In the genomic region with DNA sequence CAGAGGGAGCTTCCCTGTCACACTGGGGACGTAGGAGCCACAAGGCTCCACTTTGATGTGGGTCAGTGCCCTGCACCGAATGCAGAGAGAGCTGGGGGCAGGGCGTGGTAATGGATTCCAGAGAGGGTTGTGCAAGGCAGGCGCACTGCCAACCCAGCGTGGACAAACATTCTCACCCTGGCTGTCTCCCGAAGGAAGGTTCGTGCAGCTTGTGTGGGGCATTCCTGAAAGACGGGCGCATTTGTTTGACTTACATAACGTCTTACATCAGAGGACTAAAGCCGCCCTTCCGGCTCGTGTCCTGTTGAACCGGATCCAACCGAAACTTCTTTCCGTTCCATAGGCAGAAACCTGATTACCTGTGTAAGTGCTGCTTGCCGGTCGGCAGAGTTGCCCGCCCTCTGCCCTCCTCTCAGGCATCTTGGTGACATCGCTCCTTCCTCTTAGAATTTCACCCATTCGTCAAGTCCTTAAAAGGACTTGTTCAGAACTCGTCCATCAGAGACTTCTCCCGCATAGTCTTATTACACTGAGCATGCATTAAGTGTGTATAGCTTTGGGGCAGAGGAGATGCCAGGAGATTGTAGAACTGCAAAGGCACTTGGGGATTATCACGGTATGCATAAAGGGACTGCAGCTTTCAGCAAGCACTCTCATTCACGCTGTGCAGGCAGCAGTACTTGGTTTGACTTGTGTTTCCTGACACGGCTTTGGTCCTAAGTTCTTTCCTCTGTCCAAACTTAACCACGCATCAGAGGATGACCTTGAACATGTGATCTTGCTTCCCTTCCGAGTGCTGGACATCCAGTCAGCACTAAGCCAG, we compare ENCODE assay signal across 8 mouse cellular contexts. TPM values are rescaled to one million over a fixed set of nuclear protein-coding genes. Genes with fewer than 3 reads are reported as not detected.
A peak's percentile ranks its signal among the peaks of the same experiment; 100 is the strongest.
DNase-seq lines count a peak whose midpoint lies in the region; ATAC-seq and TF ChIP-seq lines count a peak whose summit lies in the region.

No protein-coding gene starts in this region.

- no peak overlapping the region for H3K27ac ChIP-seq in liver, embryonic 15.5 days (replicated peaks)
- H3K27ac ChIP-seq in neural tube, embryonic 13.5 days (replicated peaks) = no peak overlapping the region

- H3K27me3 ChIP-seq in E14TG2a.4 (ENCODE audit: insufficient read depth, low read length) = peaks cover 16% of the 10 kb centered on the region
- peaks cover 59% of the 10 kb centered on the region for H3K27me3 ChIP-seq in liver, embryonic 15.5 days
- peaks cover 17% of the 10 kb centered on the region for H3K27me3 ChIP-seq in neural tube, embryonic 13.5 days

- ATAC-seq in hematopoietic stem cell, adult 5-6 weeks (replicated peaks in 1 of 2; ENCODE audit: insufficient read depth in 1 of 2, low FRiP score in 2 of 2, low TSS enrichment in 1 of 2, low read depth in 1 of 2, poor library complexity in 2 of 2, severe bottlenecking in 2 of 2) = peak; percentile 23 to 41; a peak in 3 of 4 replicates
- peak; percentile 54; the same call in 1 of the 2 replicates for ATAC-seq in liver, embryonic 15.5 days (ENCODE audit: insufficient read depth)
- no peak for ATAC-seq in neural tube, embryonic 13.5 days (ENCODE audit: low read depth)

- peak; percentile 66 for DNase-seq in cerebellum, adult 8-10 months
- peak; percentile 60 to 67 for DNase-seq in frontal cortex, adult 2 months (ENCODE audit: extremely low spot score in 1 of 2, low spot score in 1 of 2)
- DNase-seq in layer of hippocampus, adult 18-20 months (ENCODE audit: low spot score in 2 of 2) = peak; percentile 24 to 62
- DNase-seq in thymus, postnatal 10 days (ENCODE audit: low spot score in 2 of 2) = peak; percentile 23 to 25

- H3K4me1 ChIP-seq in E14TG2a.4 (replicated peaks; ENCODE audit: low read depth, low read length) = peaks cover 41% of the 10 kb centered on the region
- no peaks in the 10 kb centered on the region for H3K4me1 ChIP-seq in liver, embryonic 15.5 days (replicated peaks)
- peaks cover 10% of the 10 kb centered on the region for H3K4me1 ChIP-seq in neural tube, embryonic 13.5 days (replicated peaks)

- TF ChIP-seq CTCF in E14TG2a.4 (conservative IDR thresholded peaks at IDR 0.05; ENCODE audit: low read length) = no peak

- 23% methylated on average over 28 of the region's 28 CpGs for WGBS in liver, embryonic 15.5 days (ENCODE audit: insufficient replicate concordance)
- WGBS in neural tube, embryonic 13.5 days = 30% methylated on average over 28 of the region's 28 CpGs

- H3K36me3 ChIP-seq in E14TG2a.4 (ENCODE audit: insufficient read depth, low read length) = peaks cover 20% of the 10 kb centered on the region
- no peaks in the 10 kb centered on the region for H3K36me3 ChIP-seq in liver, embryonic 15.5 days (replicated peaks)
- no peaks in the 10 kb centered on the region for H3K36me3 ChIP-seq in neural tube, embryonic 13.5 days

- peak overlapping the region; percentile 73 for H3K4me3 ChIP-seq in E14TG2a.4 (replicated peaks; ENCODE audit: low read length)
- peak overlapping the region; percentile 25 for H3K4me3 ChIP-seq in liver, embryonic 15.5 days (replicated peaks)
- peak overlapping the region; percentile 28 for H3K4me3 ChIP-seq in neural tube, embryonic 13.5 days

- H3K9me3 ChIP-seq in E14TG2a.4 (ENCODE audit: low read length) = no peaks in the 10 kb centered on the region
- no peaks in the 10 kb centered on the region for H3K9me3 ChIP-seq in liver, embryonic 15.5 days (replicated peaks)
- H3K9me3 ChIP-seq in neural tube, embryonic 13.5 days = no peaks in the 10 kb centered on the region

- H3K9ac ChIP-seq in liver, embryonic 15.5 days = no peak overlapping the region
- 0 out of 2 replicates have a peak overlapping the region, but pooled peaks have one; percentile 36 for H3K9ac ChIP-seq in neural tube, embryonic 13.5 days

- peak overlapping the region; percentile 45 for H3K4me2 ChIP-seq in liver, embryonic 15.5 days
- peak overlapping the region; percentile 50 for H3K4me2 ChIP-seq in neural tube, embryonic 13.5 days

RNA-seq across cellular contexts. Expression of a gene that starts 36.9 kb away (rescaled TPM):
- 8.3 and 10.2 TPM in 2 replicates for polyA plus RNA-seq in frontal cortex, adult 2 months (2012; rRNA removed)
- 35.9 and 44.8 TPM in 2 replicates for total RNA-seq in hematopoietic stem cell, adult 5-6 weeks (2017)
- total RNA-seq in layer of hippocampus, adult 18-20 months (2021) = 1 to 10 TPM; 3.9 to 4.8 TPM
- polyA plus RNA-seq in liver, embryonic 15.5 days (2015; fragmentation: Nextera tagmentation; extraction: Ambion mirVana) = 2.2 and 2.6 TPM in 2 replicates
- polyA plus RNA-seq in neural tube, embryonic 13.5 days (2015; fragmentation: Nextera tagmentation; extraction: Ambion mirVana) = 7.3 TPM in 2 replicates

RNA-seq across cellular contexts. Expression of a gene that starts 47.6 kb away (rescaled TPM):
- polyA plus RNA-seq in frontal cortex, adult 2 months (2012; rRNA removed) = 11.1 and 11.6 TPM in 2 replicates
- total RNA-seq in hematopoietic stem cell, adult 5-6 weeks (2017) = 16.3 and 29.6 TPM in 2 replicates
- total RNA-seq in layer of hippocampus, adult 18-20 months (2021) = 10 to 100 TPM in 1 of 2 experiments, 1 to 10 TPM in 1; 9.7 to 10.8 TPM
- polyA plus RNA-seq in liver, embryonic 15.5 days (2015; fragmentation: Nextera tagmentation; extraction: Ambion mirVana) = 3.0 and 3.9 TPM in 2 replicates
- polyA plus RNA-seq in neural tube, embryonic 13.5 days (2015; fragmentation: Nextera tagmentation; extraction: Ambion mirVana) = 4.4 TPM in 2 replicates
